Mouse (Mus musculus): ENCODE measurements around the gene Dll1.

Gene Dll1

GRCm38 (mm10) chr17:15337906-15338305 is 38.8 kb downstream of the Dll1 start:
- in situ Hi-C loops (cut with MseI, MboI) = no loop called here

DNA sequence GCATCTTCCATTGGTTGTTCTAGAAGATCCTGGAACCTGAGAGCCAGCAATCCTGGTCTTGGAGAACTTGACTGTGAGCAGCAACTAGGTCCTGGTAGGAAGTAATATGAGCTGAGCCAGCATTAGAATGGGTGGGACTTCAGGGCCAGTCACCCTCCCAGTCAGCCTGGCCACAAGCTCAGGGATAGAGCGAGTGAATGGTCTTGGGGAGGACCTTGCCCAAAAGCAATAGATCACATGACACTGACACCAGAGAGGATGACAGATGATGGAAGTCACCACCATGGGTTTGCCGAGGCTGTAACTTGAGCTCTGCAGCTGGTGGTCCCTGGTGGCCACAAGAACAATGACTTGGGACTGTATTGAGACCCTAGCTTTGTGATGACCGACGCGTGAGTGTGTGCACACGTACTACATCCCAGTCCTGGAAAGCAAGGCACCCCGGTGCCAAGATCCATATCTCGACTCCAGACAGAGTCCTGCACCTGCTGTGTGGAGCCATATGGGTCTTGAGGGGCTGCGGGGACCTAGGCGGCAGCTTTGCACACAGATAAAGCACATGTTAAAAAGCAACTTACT is 46.8 kb downstream of the Dll1 start:
- in situ Hi-C loops (cut with MseI, MboI) = no loop called here

DNA sequence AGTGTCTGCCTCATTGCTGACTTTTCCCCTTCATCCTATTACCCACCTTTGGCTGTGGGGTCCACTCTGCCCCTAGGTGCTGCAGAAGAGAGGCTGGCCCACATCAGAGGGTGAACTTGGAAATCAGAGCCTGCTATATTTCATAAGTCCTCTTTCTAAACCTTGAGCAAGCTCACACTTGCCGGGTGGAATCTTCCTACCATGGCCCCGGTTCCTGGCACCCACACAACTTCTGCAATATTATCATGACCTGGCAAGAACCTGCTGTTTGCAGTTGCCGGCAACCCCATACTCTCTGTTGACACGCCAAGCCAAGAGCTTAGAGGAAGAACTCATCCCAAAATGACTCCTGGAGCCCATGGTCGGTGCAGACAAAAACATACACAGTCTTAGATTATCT is 49.6 kb downstream of the Dll1 start:
- in situ Hi-C loops (cut with MseI, MboI) = no loop called here

- in situ Hi-C loops (cut with MseI, MboI) = no loop called here
Measured at GRCm38 (mm10) chr17:15325976-15326842, 50.5 kb downstream of the Dll1 start.

GRCm38 (mm10) chr17:15323191-15323834 is 53.4 kb downstream of the Dll1 start:
- in situ Hi-C loops (cut with MseI, MboI) = no loop called here
